Mouse (Mus musculus): ENCODE data around the gene Ube2g1.
"Not testable (repeated sequence)": the region's sequence is repeated elsewhere in the genome, so short reads cannot be mapped to it uniquely, and the experiment has no call there.

The Ube2g1 gene

GRCm38 (mm10) chr11:72607469-72608070 lies 487 bp downstream of the Ube2g1 start:
- no peak for DNase-seq

GRCm38 (mm10) chr11:72608071-72608679 lies 1.1 kb downstream of the Ube2g1 start:
- peak; percentile 93 for DNase-seq

- DNase-seq, result peak; percentile 51
Measured at GRCm38 (mm10) chr11:72609242-72609641, 2.2 kb downstream of the Ube2g1 start.

GRCm38 (mm10) chr11:72614336-72614735 lies 7.3 kb downstream of the Ube2g1 start:
- not testable (repeated sequence) for DNase-seq

- DNase-seq, result no peak
Measured at GRCm38 (mm10) chr11:72615931-72616330, 8.8 kb downstream of the Ube2g1 start.

- no peak for DNase-seq
Measured at GRCm38 (mm10) chr11:72618476-72618875, 11.4 kb downstream of the Ube2g1 start.

GRCm38 (mm10) chr11:72642730-72643129 lies 35.6 kb downstream of the Ube2g1 start:
- DNase-seq, result no peak

GRCm38 (mm10) chr11:72645386-72645785 lies 38.3 kb downstream of the Ube2g1 start:
- no peak for DNase-seq

GRCm38 (mm10) chr11:72650347-72650746 lies 43.3 kb downstream of the Ube2g1 start:
- DNase-seq, result no peak

GRCm38 (mm10) chr11:72659918-72660317 lies 52.8 kb downstream of the Ube2g1 start:
- no peak for DNase-seq

- no peak for DNase-seq
Measured at GRCm38 (mm10) chr11:72660359-72660758, 53.3 kb downstream of the Ube2g1 start.

GRCm38 (mm10) chr11:72664641-72665040 lies 57.6 kb downstream of the Ube2g1 start:
- no peak for DNase-seq

GRCm38 (mm10) chr11:72670634-72671033 lies 63.6 kb downstream of the Ube2g1 start:
- no peak for DNase-seq

- no peak for DNase-seq
Measured at GRCm38 (mm10) chr11:72671294-72671988, 64.4 kb downstream of the Ube2g1 start.

GRCm38 (mm10) chr11:72672438-72672837 lies 65.4 kb downstream of the Ube2g1 start:
- DNase-seq, result no peak

GRCm38 (mm10) chr11:72675280-72675679 lies 68.2 kb downstream of the Ube2g1 start:
- no peak for DNase-seq

GRCm38 (mm10) chr11:72680726-72681125 lies 73.6 kb downstream of the Ube2g1 start:
- no peak for DNase-seq

GRCm38 (mm10) chr11:72683402-72683801 lies 76.3 kb downstream of the Ube2g1 start:
- DNase-seq, result no peak

- DNase-seq, result no peak
Measured at GRCm38 (mm10) chr11:72686697-72687096, 79.6 kb downstream of the Ube2g1 start.

- DNase-seq, result no peak
Measured at GRCm38 (mm10) chr11:72688242-72688641, 81.2 kb downstream of the Ube2g1 start.

- DNase-seq, result no peak
Measured at GRCm38 (mm10) chr11:72689115-72689514, 82.0 kb downstream of the Ube2g1 start.

- DNase-seq, result peak; percentile 94
Measured at GRCm38 (mm10) chr11:72689551-72690510, 82.7 kb downstream of the Ube2g1 start, which contains the start of gene Ankfy1. Ankfy1 (plus strand) TSS chr11:72690006.

GRCm38 (mm10) chr11:72692353-72692752 lies 85.3 kb downstream of the Ube2g1 start:
- no peak for DNase-seq
